Mouse (Mus musculus): ENCODE measurements around the gene Zfp398.

GRCm38 (mm10) chr6:47808545-47808944 is 26.9 kb upstream of the Zfp398 start:
- TF ChIP-seq POLR2A (IDR thresholded peaks at IDR 0.05; ENCODE audit: control insufficient read depth, low read depth, low read length), result no peak
- TF ChIP-seq CTCF (IDR thresholded peaks at IDR 0.05; ENCODE audit: control insufficient read depth, insufficient read depth, insufficient replicate concordance, low read depth, low read length), result no peak
